Mouse (Mus musculus) heart, adult 9 months (tissue): Measurements from ENCODE around the gene Fbxo30.
"Not testable (repeated sequence)": the region's sequence is repeated elsewhere in the genome, so short reads cannot be mapped to it uniquely, and the experiment has no call there.

Source experiments
- DNase-seq, 2 experiments: peaks; one replicate each; pipeline ENCODE4 v3.0.0; 2022; ENCODE audit warnings: low spot score in 2 of 2

The Fbxo30 gene

DNA sequence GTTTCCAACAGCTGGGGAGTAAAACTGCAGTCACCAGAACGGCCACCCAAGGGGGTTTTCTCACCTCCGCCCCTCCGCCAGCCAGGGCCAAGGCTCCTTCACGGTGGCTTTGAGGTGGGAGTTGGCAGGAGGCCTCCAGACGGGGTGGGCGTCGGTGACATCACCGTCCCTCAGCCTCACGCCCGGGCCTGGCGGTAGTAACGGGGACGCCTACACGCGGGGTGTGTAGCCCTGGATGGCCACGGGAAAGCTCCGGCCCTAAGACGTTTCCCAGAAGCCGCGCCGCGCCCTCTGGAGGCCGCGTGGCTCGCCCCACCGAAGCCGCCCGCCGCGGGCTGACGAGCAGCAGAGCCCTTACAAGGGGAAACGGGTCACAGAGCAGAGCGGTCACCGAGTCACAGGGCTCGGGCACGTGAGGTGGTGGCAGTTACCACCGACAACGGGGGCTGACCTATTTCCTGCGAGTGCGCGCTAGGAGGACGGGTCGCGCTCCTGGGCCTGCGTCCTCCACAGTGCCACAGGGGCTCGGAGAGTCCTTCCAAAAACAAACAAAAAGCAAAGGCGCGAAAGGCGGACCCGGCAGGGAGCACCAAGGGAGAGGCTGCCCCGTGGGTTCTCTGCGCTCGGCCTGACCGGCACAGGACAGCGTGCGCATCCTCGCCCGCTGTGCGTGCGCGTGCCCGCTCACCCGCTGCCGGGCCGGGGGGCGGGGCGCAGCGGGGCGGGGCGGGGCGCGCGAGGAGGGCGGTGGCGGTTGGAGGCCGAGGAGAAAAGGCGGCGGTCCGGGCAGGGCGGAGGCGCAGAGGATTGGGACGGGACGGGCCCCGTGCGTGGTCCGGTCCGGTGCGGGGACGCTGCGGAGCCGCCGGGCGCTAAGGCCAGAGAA lies at the start of gene Fbxo30:
Fbxo30 (plus strand) TSS at position 753 of the 886 bp plus-strand sequence.
- peak; percentile 97 to 98 for DNase-seq

DNA sequence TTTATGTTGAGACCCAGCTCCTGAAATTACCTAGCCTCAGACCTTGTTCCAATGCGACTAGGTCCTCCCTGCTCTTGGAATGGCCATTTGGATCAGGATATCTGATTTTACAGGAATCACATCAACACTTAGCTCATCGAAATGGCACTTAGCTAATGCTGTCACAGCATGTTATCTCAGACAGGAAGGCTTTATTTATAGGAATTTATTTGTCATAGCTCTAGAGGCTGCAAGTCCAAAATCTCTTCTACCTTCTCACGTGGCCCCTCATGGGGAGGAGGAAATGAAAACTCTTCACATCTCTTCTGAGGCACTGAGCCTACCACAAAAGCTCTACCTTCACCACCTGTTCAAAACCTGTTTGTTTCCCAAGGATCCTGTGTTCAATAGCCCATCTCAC lies 47.9 kb upstream of the Fbxo30 start:
- no peak for DNase-seq

DNA sequence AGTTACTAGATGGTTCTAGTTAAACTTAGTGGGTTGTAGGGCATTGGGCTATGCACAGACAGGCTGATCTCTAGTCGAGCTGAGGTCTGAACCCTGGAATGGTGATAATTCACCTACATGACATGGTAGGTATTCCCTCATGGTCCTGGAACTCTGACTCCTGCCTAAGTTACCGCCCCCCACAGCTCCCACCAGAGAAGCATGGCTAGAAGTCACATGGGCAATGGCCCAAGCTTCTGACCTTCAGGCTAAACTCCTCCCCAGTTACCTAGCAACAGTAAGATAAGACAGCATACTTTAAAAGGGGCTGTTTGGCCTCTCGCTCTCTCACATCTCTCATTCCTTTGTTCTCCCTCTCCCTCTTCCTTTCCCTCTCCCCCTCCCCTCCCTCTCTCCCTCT lies 38.1 kb upstream of the Fbxo30 start:
- DNase-seq = not testable (repeated sequence)

DNA sequence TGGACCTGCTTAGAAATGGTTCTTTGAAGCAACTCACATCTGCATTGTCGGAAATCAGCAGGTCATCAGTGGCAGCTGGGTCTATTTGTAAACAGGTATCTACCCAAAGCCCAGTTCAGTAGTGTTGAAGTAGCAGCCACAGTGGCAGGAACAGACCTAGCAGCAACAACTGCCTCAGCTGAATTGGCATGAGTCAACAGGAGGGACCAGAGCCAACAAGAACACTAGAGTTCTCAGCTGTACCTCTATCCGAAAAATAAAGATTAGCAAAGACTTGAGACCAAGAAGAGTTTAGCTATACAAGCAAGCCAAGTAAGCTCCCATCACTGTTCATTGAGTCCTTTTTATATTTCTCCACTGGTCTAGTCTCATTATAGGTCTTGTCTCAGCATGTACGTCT lies 32.9 kb upstream of the Fbxo30 start:
- no peak for DNase-seq

DNA sequence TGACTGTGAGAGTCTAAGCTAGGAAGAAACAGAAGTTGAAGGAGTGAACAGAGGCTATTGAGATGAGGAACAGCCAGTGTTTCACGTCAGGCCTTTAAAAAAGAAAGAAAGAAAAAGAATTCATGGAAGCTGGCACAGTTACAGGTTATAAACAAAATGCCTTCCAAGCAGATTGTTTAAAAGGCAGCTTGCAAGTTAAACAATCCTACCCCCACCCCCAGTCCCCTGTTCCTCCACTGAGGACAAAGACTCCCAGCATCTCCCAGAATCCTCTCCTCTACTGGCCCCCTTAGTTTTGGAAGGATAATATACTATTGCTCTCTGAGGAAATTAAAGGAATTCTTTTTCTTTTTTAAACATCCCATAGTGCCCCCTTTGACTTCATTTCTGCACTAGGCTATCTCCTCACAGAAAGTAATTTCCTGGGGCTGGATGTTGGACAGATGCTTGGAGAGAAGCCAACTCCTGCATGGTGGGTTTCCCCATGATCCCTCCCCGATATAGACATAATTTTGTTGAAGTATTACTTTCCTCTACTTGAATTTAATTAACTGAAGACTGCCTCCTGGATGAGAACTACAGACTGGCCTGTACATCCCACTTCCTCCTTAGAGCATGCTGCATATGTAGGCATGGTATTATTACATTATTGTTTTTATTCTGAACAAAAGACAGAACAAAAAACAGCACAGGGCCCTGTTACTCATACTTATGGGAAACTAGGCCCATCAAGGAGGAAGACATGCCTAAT lies 30.7 kb upstream of the Fbxo30 start:
- DNase-seq = no peak

DNA sequence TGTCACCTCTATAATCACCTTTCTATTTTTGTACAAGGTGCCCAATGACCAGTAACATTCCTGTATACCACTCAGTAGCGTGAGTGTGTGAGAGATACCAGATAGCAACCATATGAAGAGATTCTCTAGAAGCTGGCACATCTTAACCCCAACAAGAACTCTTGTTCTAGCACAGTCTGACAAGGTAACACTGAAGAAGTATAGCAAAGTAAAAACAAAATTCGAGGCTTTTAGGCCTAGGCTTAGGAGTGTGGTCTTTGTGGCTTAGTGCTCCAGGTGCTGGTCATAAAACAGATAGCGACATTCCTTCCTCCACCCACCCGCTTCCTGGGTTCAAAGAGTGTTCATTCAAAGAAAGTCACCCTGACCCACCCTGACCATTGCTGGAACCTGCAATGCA lies 27.5 kb upstream of the Fbxo30 start:
- not testable (repeated sequence) for DNase-seq

DNA sequence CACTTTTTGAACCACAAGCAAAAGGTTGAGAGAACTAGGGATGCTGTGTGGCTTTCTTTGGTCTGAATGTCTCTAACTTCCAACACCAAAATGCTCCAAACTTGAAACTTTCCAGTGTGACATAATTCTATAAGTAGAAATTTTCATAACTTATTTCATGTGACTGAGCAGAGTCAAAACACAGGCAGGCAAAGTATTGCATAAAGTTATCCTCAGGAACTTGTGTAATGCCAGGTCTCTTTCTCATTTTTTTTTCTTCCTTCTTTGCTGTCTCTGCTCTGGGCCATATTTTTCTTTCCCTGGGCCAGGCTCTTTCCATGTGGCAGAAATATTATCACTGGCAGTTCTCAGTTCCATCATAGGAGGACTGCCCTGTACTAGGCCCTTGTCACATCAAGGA lies 21.0 kb upstream of the Fbxo30 start:
- no peak for DNase-seq

DNA sequence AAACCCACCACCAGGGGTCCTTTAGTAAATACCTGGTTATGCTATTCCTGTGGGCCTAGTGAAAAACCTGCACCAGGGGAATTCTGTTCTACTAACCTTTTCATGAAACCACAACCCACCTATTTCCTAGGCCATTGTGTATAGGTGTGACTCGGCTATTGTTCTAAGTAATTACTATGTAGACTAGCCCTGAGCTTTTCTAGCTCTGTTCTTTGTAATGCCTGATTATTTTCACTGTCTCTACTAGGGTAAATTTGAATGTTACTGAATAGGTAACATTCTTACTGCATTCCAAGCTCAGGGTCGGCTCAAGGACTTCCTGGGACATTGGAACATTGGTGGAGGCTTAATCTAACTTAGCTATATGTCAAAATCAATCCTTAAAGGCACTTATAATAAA lies 18.8 kb upstream of the Fbxo30 start:
- DNase-seq = not testable (repeated sequence)

DNA sequence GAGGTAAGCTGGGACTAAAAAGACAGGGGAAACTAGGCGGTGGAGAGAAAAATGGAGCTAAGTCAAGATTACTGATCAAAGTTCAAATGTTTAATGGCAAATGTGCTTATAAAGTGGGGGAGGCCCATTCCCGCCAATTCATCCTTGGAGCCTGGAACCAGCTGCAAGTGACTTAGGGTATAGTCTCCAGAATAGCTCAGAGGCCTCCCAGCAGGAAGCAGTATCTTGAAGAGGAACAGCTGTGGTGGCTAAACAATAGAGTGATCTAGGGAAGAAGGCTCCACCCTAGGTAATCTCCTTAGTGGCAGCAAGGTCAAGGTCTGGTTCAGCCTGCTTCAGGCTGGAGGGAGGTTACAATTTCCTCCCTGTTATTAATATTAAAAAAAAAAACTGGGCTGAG lies 17.3 kb upstream of the Fbxo30 start:
- DNase-seq = not testable (repeated sequence)

DNA sequence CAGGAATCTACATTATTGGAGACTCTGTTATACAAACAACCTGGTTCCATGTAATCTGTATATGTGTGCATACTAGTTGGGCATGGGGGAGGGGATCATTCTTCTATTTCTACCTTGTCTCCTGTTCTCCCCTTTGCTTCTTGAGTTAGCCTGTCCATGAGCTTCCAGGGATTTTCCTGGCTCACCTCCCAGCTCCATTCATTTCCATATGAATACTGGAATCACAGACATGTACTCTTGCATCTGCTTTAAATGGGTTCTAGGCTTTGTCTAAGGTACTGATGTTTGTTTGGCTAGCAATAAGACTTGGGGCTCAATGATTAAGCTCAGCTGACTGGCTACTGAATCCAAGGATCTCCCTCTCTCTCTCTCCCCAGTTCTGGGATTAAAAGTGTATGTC lies 12.0 kb upstream of the Fbxo30 start:
- DNase-seq = no peak

DNA sequence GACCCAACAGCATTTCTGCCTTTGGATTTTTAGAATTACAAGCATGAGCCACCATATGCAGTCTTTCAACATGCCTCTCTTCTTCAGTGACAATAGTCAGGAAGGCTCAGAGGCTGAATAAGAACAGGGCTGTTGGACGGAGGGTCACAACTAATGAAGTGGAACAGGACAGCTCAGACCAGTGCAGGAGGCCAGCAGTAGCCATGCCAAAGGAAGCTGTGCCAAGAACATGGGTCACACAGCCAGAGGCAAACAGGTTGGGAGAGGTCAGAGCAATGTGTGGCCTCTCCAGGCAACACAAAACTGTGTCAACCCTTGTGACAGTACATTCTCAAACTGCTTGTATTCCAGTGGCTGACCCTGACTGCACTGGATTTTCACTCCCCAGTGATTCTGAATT lies 6.7 kb upstream of the Fbxo30 start:
- peak; percentile 32 to 46 for DNase-seq

DNA sequence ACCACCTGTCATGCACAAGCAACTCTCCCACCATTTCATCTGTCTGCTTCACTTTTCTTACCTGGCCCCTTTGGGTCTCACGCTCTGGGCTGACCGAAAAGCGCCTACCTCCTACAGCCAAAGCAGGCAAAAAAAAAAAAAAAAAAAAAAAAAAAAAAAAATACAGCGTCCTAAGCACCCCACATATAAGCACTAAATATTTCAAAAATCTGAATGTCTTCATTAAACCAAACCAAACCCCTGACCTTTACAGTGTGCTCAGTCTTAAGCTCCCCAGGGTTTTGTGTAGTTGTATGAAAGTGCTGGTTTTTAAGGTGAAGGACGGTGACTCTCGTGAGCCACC lies 924 bp upstream of the Fbxo30 start:
- DNase-seq = no peak

DNA sequence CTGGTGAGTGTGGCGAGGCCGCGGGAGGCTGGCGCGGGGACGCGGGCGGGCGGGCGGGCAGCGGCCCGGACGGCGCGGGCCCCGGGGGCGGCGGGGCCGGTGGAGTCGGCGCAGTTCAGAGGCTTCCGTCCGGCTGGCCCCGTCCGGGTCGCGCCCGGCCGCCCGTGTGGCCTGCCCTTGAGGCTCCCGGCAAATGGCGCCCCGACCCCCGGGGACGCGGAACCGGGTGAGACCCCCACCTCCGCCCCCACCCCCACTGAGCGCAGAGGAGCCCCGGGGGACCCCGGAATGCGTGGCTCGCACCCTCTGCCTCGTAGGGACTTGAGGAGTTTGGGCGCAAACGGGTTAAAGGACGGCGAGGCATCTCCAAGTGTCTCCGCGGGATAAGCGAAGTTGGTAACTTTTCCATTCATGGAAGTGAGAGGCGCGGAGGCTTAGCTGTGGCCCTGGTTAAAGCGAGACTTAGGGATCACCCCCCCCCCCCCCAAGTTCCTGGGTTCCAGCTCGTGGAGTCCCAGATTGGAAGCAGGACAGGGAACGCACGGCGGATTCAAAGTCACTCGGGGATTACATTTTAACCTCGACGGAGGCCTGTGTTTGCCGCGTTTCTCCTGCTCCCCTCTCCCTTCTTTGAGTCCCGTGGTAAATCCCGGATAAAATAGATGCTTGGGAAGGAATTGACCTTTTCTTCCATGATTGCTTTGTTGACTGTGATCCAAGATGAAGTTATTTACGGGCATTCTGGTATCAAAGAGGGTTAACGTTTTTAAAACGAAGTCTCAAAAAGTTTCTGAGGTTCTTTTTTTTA lies 572 bp downstream of the Fbxo30 start:
- peak; percentile 33 to 34 for DNase-seq

DNA sequence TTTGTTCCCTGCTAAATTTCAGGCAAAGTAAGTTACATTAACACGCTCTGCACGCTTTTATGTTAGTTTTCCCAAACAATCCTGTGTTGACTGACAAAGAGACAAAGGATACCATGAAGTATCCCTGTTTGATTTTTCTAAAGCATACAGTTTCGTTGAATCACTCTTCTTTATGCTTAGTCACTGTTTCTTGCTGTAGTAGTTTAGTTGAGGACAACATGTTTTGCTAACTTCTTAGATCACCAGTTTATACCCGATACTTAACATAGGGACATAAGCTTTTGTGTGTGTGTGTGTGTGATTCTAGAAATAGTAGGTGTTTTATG lies 1.1 kb downstream of the Fbxo30 start:
- no peak for DNase-seq

DNA sequence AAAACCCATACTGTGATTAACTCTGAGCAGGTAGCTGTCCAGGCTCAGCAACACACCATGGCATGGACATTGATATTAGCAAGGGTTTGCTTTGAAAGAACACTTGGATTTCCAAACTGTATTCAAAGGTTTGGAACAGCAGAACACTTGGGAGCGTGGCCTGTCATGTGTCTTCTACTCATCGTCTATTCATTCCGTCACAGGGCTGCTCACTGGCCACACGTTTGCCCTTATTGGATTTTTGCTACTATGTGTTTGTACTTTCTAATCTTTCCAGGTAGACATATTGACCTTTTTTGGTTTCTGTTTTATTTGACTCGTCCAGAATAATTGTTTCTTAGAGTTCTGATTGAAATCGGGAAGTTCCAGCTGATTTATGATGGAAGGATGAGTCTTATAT lies 17.3 kb downstream of the Fbxo30 start:
- DNase-seq = no peak

DNA sequence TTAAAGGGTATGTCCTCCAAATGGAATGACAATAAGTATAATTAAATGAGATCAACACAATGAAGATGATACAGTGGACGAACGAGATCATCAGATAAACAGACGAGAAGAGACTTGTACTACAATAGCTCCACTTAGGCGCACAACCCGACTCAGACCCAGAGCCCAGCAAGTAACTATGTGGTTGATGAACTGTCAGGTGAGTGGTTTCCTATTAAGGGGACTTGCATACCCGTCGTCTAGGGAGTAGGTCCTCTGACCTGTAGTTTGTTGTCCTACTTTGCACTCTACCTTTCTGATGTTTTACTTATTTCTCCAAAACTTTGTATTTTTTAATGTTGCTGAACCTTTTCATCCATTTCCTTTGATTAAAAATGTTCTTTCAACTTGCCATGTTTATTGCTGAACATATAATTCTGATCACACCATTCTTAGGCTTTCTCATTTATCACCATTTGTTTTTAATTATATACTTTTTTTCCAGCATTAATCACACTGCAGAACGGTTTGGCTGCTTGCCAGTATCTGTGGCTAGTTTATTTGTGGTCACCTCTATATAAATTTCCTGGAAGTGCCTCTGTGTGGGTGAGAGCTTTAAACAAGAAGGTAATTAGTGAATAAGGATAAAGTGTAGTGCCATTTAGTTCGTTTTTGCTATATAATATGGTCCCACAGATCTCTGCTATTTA lies 24.4 kb downstream of the Fbxo30 start:
- DNase-seq = no peak

DNA sequence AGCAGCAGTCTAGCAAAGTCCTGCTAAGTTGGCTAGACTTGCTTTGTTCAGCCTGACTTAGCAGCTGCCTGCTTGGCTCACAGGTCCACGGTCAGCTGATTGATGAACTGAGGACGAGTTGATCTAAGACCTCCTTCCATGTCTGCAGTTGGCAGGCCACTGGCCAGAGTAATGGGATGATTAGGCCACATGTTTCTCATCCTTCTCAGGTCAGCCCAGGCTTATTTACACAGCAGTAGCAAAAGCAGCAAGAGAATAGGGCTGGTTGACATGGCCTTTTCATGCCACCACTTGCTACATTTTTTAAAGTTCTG lies 24.9 kb downstream of the Fbxo30 start:
- DNase-seq = peak in 1 of 2 experiments; percentile 8

DNA sequence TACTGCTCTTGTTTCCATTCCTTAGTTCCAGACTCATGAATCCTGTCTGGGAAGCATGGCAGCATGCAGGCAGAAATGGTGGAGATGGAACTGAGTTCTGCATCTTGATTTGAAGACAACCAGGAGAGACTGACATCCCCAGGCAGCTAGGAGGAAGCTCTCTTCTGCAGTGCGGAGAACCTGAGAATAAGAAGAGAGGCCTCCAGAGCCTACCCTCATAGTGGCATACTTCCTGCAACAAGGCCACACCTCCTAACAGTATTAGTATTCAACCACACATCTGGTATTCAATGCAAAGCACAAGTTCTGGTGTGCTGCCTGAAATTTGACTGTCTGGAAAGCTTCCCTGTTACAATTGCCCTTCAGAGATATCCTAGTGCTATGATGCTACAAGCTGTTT lies 28.7 kb downstream of the Fbxo30 start:
- no peak for DNase-seq

DNA sequence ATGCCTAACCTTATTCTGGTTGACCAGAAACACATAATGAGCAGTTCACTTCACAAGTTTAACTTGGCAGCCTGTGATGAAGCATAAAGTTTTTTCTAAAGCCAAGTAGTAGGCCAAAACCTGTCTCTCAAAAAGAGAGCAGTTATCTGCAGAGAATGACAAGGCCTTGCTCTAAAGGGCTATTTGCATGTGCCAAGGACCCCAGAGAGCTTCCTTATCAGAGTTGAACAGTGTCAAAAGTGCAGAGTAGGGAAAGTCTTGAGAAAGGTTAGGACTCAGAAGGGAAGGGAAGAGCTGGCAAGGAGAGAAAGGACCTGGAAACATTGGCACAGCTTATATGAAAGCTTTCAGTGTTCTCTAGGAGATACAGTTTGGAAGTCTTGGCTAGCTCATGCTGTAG lies 29.4 kb downstream of the Fbxo30 start:
- DNase-seq = no peak

DNA sequence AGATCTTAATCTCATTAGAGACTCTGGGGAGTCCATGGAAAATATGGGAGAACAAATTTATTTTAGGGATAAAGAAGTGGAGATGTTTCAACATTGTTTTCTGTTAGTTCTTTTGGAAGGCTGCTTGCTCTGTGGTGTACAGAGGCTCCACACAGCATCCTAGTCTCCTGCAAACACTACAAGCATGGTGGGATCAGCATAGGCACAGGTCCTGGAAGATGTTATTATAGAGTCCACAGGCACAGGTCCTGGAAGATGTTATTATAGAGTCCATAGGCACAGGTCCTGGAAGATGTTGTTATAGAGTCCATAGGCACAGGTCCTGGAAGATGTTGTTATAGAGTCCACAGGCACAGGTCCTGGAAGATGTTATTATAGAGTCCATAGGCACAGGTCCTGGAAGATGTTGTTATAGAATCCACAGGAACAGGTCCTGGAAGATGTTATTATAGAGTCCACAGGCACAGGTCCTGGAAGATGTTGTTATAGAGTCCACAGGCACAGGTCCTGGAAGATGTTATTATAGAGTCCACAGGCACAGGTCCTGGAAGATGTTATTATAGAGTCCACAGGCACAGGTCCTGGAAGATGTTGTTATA lies 36.8 kb downstream of the Fbxo30 start:
- not testable (repeated sequence) for DNase-seq

DNA sequence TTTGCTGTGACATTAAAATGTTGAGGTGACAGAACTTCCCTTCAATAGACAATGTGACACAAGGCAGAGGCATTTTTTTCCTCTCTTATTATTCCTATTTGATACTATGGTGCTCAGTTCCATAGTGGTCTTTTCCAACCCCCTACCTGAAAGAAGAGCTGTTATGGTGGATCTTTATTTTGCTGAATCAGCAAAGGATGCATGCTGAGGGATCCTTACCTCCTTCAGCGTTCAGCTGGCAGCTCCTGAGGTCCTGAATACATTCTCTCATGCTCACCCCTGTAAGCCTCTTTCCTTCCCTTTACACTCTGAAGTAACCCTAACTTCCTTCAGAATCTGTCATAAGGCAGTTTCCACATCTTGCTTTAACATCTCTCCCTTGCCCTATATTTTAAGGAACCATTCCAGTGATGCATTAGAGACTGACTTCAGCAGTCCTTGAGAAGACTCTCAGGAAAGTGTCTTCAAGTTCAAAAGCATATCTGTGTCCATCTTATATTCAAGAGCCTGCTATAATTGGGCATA lies 38.4 kb downstream of the Fbxo30 start:
- DNase-seq = no peak
